Mouse (Mus musculus): ENCODE data around the gene Tdrd5. TPM values are rescaled to one million over a fixed set of nuclear protein-coding genes. Genes with fewer than 3 reads are reported as not detected.
"Not testable (repeated sequence)": the region's sequence is repeated elsewhere in the genome, so short reads cannot be mapped to it uniquely, and the experiment has no call there.

Tdrd5 gene
- polyA plus RNA-seq (2016; fragmentation: Nextera tagmentation; extraction: Ambion mirVana) = 0.18 and 0.31 TPM in 2 replicates

DNA sequence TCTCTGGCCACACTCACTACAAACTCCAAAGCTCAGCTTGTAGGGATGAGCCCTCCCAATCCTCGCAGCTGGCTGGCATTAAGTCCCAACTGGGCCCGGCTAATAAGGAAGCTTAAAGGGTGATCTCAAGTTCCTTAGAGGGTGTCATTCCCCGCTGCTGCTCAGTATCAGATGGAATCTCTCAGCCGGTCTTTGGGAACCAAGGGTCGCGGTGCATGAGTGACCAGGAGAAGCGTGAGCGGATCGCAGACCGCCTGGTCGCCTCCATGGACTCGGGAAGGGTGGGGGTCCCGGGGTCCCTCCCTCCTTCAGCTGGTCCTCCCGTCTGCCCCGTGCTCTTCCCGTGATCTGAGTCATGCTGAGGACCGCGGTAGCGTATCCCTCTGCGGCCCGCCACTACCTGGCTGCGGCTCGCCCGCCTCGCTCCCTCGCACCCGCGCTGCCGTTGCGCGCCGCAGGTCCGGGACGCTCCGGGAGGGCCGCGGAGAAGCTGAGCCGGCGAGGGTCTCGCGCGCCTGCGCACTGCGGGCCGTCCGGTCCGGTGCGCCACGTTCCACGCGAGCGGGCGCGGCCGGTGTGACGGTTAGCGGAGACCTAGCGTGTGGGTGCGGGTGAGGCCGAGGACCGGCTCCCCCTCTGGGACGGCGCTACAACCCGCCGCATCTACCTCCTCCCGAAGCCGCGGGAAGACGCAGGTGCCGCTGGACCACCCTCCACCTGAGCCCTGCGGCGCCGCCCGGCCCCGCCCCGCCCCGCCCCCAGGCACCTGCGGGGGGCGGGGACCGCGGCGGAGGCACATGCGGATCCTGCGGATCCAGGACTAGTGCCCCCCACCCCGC lies at the start of gene Tdrd5:
Tdrd5 (minus strand) TSS at position 754 of the 839 bp plus-strand sequence.
- Histone ChIP-seq H3K9ac (replicated peaks) (peak within 1 kb of the TSS; percentile 62), H3K36me3 (no peaks in the 10 kb centered on the region), H3K27me3 (peaks cover 63% of the 10 kb centered on the region), H3K4me1 (peaks cover 8% of the 10 kb centered on the region; the same call in 1 of the 2 replicates), H3K27ac (replicated peaks) (no peak within 1 kb of the TSS), H3K4me2 (replicated peaks) (peak within 1 kb of the TSS; percentile 99), H3K9me3 (no peaks in the 10 kb centered on the region), H3K4me3 (peak within 1 kb of the TSS; percentile 73)
- WGBS = under 1% methylated on average over 49 of the region's 85 CpGs
- peak; percentile 75 for ATAC-seq (ENCODE audit: low FRiP score, low read depth)

DNA sequence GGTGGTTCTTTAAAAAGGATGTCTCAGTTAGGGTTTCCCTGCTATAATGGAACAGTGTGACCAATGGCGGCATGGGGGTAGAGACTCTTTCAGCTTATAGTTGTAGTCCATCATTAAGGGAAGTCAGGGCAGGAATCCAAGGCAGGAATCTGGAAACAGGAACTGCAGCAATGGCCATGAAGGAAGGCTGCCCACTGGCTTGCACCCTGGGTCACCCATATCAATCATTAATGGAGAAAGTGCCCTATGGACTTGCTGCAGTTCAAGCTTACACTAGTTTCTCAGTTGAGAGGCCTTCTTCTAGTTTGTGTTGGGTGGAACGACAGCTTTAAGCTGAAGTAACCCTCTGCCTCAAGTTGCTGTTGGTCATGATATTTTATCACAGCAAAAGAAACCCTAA lies 49.0 kb upstream of the Tdrd5 start:
- ATAC-seq (ENCODE audit: low FRiP score, low read depth) = no peak
- no peak overlapping the region for H3K4me2 ChIP-seq (replicated peaks)
- no peaks in the 10 kb centered on the region for H3K36me3 ChIP-seq
- H3K27me3 ChIP-seq = no peaks in the 10 kb centered on the region
- 93% methylated on average over 2 of the region's 2 CpGs for WGBS
- H3K9me3 ChIP-seq = no peaks in the 10 kb centered on the region
- H3K4me1 ChIP-seq = no peaks in the 10 kb centered on the region
- no peak overlapping the region for H3K27ac ChIP-seq (replicated peaks)
- no peak overlapping the region for H3K4me3 ChIP-seq
- no peak overlapping the region for H3K9ac ChIP-seq (replicated peaks)

DNA sequence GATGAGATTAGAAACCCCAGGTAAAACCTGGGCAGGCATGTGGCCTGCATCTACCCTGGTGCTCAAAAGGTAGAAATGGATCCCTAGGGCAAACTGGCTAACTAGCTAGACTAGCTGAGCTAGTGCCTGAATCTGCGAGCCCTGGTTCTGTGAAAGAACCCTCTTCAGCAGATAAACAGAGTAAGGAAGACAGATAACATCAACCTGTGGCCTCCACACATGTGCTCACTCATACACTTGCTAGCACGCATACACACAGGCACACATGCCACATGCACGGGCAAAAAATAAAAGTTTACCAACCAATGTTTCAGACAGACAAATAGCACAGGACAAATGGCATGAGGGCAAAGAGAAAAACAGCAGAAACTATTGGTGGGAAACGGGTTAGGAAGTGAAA lies 47.0 kb upstream of the Tdrd5 start:
- H3K27me3 ChIP-seq = no peaks in the 10 kb centered on the region
- no peak for ATAC-seq (ENCODE audit: low FRiP score, low read depth)
- no peaks in the 10 kb centered on the region for H3K4me1 ChIP-seq
- H3K27ac ChIP-seq (replicated peaks) = no peak overlapping the region
- no peak overlapping the region for H3K4me2 ChIP-seq (replicated peaks)
- 89% methylated on average over 4 of the region's 4 CpGs for WGBS
- H3K36me3 ChIP-seq = no peaks in the 10 kb centered on the region
- H3K9ac ChIP-seq (replicated peaks) = no peak overlapping the region
- H3K4me3 ChIP-seq = no peak overlapping the region
- no peaks in the 10 kb centered on the region for H3K9me3 ChIP-seq

DNA sequence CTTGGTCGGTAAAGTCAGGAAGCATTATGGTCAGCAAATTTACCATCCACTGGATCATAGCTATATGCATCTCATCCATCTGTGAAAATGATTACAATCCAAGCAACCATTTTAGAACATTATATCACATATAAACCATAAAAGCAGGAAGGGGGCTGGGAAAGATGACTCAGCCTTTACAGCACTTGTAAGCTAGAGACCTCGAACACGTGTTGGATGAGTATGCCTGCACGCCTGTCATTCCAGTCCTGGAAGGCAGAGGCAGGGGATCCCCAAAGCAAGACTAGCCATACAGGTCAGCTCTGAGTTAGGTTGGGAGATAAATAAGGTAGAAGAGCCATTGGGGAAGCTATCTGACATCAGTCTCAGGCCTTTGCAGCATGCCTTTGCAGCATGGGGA lies 45.6 kb upstream of the Tdrd5 start:
- Histone ChIP-seq H3K27me3 (no peaks in the 10 kb centered on the region), H3K4me3 (no peak overlapping the region), H3K36me3 (no peaks in the 10 kb centered on the region), H3K4me2 (replicated peaks) (no peak overlapping the region), H3K9me3 (no peaks in the 10 kb centered on the region), H3K9ac (replicated peaks) (no peak overlapping the region), H3K4me1 (no peaks in the 10 kb centered on the region), H3K27ac (replicated peaks) (no peak overlapping the region)
- no peak for ATAC-seq (ENCODE audit: low FRiP score, low read depth)
- 81% methylated on average over 4 of the region's 4 CpGs for WGBS

DNA sequence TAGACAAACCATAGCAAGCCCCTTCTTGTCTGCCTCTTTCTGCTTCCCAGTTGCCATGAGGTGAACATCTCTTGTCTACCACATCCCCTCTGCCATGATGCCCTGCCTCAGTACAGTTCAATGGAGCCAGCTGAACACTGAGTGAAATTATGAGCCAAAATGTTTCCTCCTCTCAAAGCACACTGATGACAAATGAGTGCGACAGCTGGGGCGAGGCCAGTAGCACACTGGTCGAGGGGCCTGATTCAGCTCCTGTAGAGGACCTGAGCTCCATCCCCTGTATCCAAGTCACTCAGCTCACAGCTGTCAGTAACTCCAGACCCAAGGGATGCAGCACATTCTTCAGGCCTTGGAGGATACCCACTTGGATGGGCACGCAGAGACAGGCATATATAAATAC lies 42.2 kb upstream of the Tdrd5 start:
- no peaks in the 10 kb centered on the region for H3K9me3 ChIP-seq
- no peak overlapping the region for H3K9ac ChIP-seq (replicated peaks)
- WGBS = 93% methylated on average over 4 of the region's 4 CpGs
- H3K27me3 ChIP-seq = no peaks in the 10 kb centered on the region
- H3K27ac ChIP-seq (replicated peaks) = no peak overlapping the region
- H3K4me1 ChIP-seq = no peaks in the 10 kb centered on the region
- H3K4me3 ChIP-seq = no peak overlapping the region
- no peaks in the 10 kb centered on the region for H3K36me3 ChIP-seq
- no peak for ATAC-seq (ENCODE audit: low FRiP score, low read depth)
- H3K4me2 ChIP-seq (replicated peaks) = no peak overlapping the region

DNA sequence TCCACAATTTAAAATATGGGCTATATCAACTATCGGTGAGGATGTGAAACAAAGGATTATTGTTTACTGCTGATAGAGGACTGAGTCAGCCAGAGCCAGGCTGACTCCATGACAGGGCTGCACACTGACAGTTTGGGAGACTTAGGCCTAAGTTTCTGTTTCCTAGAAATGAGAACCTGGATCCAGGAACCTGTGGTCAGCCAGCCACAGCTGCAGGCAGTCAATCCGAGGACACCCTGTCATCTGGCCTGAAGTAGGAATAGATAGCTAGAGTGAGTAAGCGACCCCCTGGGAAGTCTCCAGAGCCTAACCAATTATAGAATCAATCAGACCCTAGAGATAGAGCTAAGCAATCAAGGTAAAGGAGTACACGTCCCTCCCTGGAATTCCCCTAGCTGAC lies 41.0 kb upstream of the Tdrd5 start:
- no peaks in the 10 kb centered on the region for H3K36me3 ChIP-seq
- no peak for ATAC-seq (ENCODE audit: low FRiP score, low read depth)
- H3K9ac ChIP-seq (replicated peaks) = no peak overlapping the region
- H3K27me3 ChIP-seq = no peaks in the 10 kb centered on the region
- no peak overlapping the region for H3K4me3 ChIP-seq
- no peaks in the 10 kb centered on the region for H3K4me1 ChIP-seq
- 82% methylated on average over 4 of the region's 4 CpGs for whole genome bisulfite sequencing
- no peaks in the 10 kb centered on the region for H3K9me3 ChIP-seq
- no peak overlapping the region for H3K27ac ChIP-seq (replicated peaks)
- H3K4me2 ChIP-seq (replicated peaks) = no peak overlapping the region

DNA sequence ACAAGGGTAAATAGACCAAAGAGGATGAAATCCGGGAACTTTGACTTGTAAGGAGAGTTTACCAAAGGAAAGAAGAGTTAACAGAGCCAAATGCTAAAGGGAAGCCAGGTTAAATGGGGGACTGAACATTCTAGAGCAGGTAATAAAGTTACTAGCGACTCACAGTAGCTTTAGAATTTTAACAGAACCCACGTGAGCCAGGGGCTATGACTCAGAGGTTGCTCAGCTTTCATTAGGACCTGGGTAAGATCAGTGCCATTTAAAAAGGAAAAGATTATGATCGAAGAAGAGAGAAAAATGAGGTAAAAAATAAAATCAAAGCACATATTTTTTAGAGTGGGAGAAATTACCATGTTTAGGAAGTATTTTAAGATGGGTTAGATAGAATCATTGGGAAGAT lies 37.4 kb upstream of the Tdrd5 start:
- Histone ChIP-seq H3K4me2 (replicated peaks) (no peak overlapping the region), H3K9me3 (no peaks in the 10 kb centered on the region), H3K27me3 (no peaks in the 10 kb centered on the region), H3K4me3 (no peak overlapping the region), H3K27ac (replicated peaks) (no peak overlapping the region), H3K4me1 (no peaks in the 10 kb centered on the region), H3K36me3 (no peaks in the 10 kb centered on the region), H3K9ac (replicated peaks) (no peak overlapping the region)
- 84% methylated on average over 4 of the region's 4 CpGs for WGBS
- ATAC-seq (ENCODE audit: low FRiP score, low read depth) = no peak

DNA sequence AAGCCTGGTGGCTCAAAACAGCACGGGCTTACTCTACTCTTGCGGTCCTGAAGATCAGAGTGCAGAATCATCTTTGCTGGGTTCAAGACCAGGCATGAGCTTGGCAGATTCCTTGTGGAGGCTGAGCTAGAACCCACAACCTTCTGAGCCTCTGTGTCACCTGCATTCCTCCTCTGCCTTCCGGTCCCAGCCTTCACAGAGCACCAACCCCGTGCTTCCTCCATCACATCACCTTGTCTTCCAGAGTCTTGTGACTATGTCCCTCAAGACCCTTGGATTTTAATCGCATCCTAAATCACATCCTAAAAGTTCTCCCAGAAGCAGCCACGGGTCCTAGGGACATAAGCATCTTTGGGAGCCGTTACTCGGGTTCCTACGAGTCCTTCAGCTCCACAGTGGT lies 19.7 kb upstream of the Tdrd5 start:
- Histone ChIP-seq H3K36me3 (no peaks in the 10 kb centered on the region), H3K4me1 (no peaks in the 10 kb centered on the region), H3K4me3 (no peak overlapping the region), H3K4me2 (replicated peaks) (no peak overlapping the region), H3K27ac (replicated peaks) (no peak overlapping the region), H3K9ac (replicated peaks) (no peak overlapping the region), H3K9me3 (no peaks in the 10 kb centered on the region), H3K27me3 (no peaks in the 10 kb centered on the region)
- whole genome bisulfite sequencing = 90% methylated on average over 9 of the region's 9 CpGs
- ATAC-seq (ENCODE audit: low FRiP score, low read depth) = no peak

DNA sequence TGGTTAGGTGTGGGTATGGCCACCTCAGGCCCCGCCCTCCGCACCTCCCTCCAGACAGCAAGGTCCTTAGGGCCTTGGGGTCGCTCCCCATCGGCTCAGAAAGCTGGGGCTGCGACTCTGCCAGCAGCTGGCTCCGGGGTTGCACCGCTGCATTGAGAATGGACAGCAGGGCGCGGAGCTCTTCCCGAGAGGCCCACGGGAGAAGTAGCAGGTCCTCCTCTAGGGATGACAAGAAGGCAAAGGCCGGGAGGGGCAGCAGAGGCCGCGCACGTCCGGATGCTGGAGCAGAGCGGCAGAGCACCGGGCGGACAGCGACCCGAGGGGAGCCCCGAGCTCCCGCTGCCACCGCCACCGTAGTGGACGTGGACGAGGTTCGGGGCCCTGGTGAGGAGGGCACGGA lies 7.2 kb upstream of the Tdrd5 start, which contains the start of gene Nphs2:
Nphs2 (plus strand) TSS at position 98 of the 400 bp plus-strand sequence.
- H3K4me1 ChIP-seq = peaks cover 6% of the 10 kb centered on the region
- ATAC-seq (ENCODE audit: low FRiP score, low read depth) = no peak
- peak within 1 kb of the TSS; percentile 33 for H3K4me3 ChIP-seq
- no peaks in the 10 kb centered on the region for H3K36me3 ChIP-seq
- peak within 1 kb of the TSS; percentile 53 for H3K4me2 ChIP-seq (replicated peaks)
- peaks cover 47% of the 10 kb centered on the region for H3K27me3 ChIP-seq
- no peak within 1 kb of the TSS for H3K27ac ChIP-seq (replicated peaks)
- H3K9me3 ChIP-seq = no peaks in the 10 kb centered on the region
- 3% methylated on average over 29 of the region's 29 CpGs for WGBS
- H3K9ac ChIP-seq (replicated peaks) = no peak within 1 kb of the TSS

DNA sequence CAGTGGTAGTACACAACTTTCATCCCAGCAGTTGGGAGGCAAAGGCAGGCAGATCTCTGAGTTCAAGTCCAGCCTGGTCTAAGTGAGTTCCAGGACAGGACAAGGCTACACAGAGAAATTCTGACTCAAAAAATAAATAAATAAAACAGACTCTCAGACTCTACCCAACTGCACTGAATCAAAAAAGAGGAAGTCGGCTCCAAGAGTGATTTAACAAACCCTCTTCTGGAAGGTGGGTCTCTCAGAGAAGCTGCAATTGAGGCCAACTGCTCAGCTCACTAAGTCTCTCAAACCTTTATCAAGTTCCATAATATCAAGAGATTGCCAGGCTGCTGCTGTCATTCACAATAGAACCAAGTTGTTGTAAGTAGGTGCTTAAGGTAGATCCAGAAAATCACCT lies 5.1 kb upstream of the Tdrd5 start:
- Histone ChIP-seq H3K4me2 (replicated peaks) (no peak overlapping the region), H3K9me3 (no peaks in the 10 kb centered on the region), H3K36me3 (no peaks in the 10 kb centered on the region), H3K4me3 (no peak overlapping the region), H3K27ac (replicated peaks) (no peak overlapping the region), H3K9ac (replicated peaks) (no peak overlapping the region), H3K27me3 (peaks cover 66% of the 10 kb centered on the region), H3K4me1 (peaks cover 7% of the 10 kb centered on the region)
- ATAC-seq (ENCODE audit: low FRiP score, low read depth) = no peak
- 70% methylated on average over 1 of the region's 1 CpGs for WGBS

DNA sequence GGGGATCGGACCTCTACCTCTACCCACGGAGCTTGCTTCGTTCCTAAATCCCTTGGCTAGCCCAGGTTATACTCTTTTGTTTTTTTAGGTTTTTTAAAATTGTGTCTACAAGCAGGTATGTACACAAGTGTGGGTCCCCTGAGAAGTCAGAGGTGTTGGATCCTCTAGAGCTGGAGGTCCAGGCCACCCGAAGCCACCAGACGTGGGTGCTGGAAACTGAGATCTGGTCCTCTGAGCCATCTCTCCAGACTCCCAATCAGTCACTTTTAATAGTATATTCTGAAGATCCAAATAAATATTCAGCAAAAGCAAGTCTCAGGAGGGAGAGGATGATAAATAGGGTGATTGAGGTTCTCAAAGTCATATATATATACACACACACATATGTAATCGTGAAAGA lies 13.4 kb downstream of the Tdrd5 start:
- WGBS = 94% methylated on average over 6 of the region's 6 CpGs
- H3K9me3 ChIP-seq = no peaks in the 10 kb centered on the region
- H3K36me3 ChIP-seq = no peaks in the 10 kb centered on the region
- no peak overlapping the region for H3K4me2 ChIP-seq (replicated peaks)
- H3K4me3 ChIP-seq = no peak overlapping the region
- ATAC-seq (ENCODE audit: low FRiP score, low read depth) = no peak
- H3K4me1 ChIP-seq = no peaks in the 10 kb centered on the region
- no peak overlapping the region for H3K27ac ChIP-seq (replicated peaks)
- H3K9ac ChIP-seq (replicated peaks) = no peak overlapping the region
- no peaks in the 10 kb centered on the region for H3K27me3 ChIP-seq

DNA sequence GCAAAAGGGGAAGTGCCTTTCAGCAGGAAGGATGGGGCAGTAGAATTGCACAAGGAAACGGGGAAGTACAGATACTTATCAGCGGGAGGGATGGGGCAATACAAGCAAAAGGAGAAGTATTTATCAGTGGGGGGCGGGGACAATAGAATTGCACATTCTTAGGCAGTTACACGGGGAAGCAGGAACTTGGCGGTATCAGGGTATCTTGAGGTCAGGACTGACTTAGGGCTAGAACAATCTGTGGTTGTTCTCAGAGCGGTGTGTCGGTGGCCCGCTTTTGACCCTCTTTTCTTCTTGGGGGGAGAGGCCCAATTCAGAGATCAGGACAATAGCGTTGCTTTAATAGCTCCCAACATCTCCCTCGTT lies 14.3 kb downstream of the Tdrd5 start:
- not testable (repeated sequence) for H3K4me3 ChIP-seq; ATAC-seq (ENCODE audit: low FRiP score, low read depth); H3K4me2 ChIP-seq (replicated peaks); H3K27me3 ChIP-seq; H3K36me3 ChIP-seq; H3K9ac ChIP-seq (replicated peaks); H3K4me1 ChIP-seq; H3K9me3 ChIP-seq; H3K27ac ChIP-seq (replicated peaks)
- 82% methylated on average over 10 of the region's 10 CpGs for WGBS

Data from midbrain, embryonic 12.5 days (tissue).